Mouse (Mus musculus) CH12.LX (cell line): ENCODE measurements around the gene Adra1b.

Experiments
- CHD2 ChIP-seq: IDR thresholded peaks from 2 replicates; pipeline ENCODE4 v1.6.1; 2011; ENCODE audit warnings: low read length, improper control_type of control experiment
- CTCF ChIP-seq, 2 experiments: IDR thresholded peaks in 1 of 2; conservative IDR thresholded peaks in 1 of 2; 2 replicates each; pipeline ENCODE4 v1.5.1; 2011 to 2012; ENCODE audit warnings: low read depth in 2 of 2, low read length in 2 of 2, improper control_type of control experiment in 1 of 2, inconsistent platforms in 1 of 2, mild to moderate bottlenecking in 1 of 2, moderate library complexity in 1 of 2
- EP300 ChIP-seq: IDR thresholded peaks from 2 replicates; pipeline ENCODE4 v1.6.1; 2011; ENCODE audit warnings: low read length, improper control_type of control experiment
- JUN ChIP-seq: IDR thresholded peaks from 2 replicates; pipeline ENCODE4 v1.6.1; 2011; ENCODE audit warnings: low read depth, mild to moderate bottlenecking, low read length, improper control_type of control experiment, moderate library complexity; ENCODE audit not compliant: insufficient read depth
- JUND ChIP-seq: conservative IDR thresholded peaks from 2 replicates; pipeline ENCODE4 v1.6.1; 2011; ENCODE audit warnings: low read depth, low read length, improper control_type of control experiment
- KAT2A ChIP-seq: IDR thresholded peaks from 2 replicates; pipeline ENCODE4 v1.6.1; 2012; ENCODE audit warnings: low read length, improper control_type of control experiment, inconsistent platforms; ENCODE audit not compliant: insufficient replicate concordance
- MAFK ChIP-seq: IDR thresholded peaks from 2 replicates; pipeline ENCODE4 v1.6.1; 2011; ENCODE audit warnings: low read length, improper control_type of control experiment; ENCODE audit not compliant: insufficient replicate concordance
- MEF2A ChIP-seq: IDR thresholded peaks from 2 replicates; pipeline ENCODE4 v1.6.1; 2014; ENCODE audit warnings: low read depth, mild to moderate bottlenecking, inconsistent platforms, low read length, improper control_type of control experiment, borderline replicate concordance
- NELFE ChIP-seq: IDR thresholded peaks from 2 replicates; pipeline ENCODE4 v1.6.1; 2011; ENCODE audit warnings: low read depth, low read length, improper control_type of control experiment
- NRF1 ChIP-seq: IDR thresholded peaks from 2 replicates; pipeline ENCODE4 v1.6.1; 2014; ENCODE audit warnings: low read depth, mild to moderate bottlenecking, inconsistent platforms, low read length, improper control_type of control experiment, moderate library complexity
- POLR2A ChIP-seq: IDR thresholded peaks from 2 replicates; pipeline ENCODE4 v1.6.1; 2011; ENCODE audit warnings: low read depth, mild to moderate bottlenecking, improper control_type of control experiment, low read length
- USF2 ChIP-seq: conservative IDR thresholded peaks from 2 replicates; pipeline ENCODE4 v1.6.1; 2011; ENCODE audit warnings: low read depth, low read length, improper control_type of control experiment

DNA sequence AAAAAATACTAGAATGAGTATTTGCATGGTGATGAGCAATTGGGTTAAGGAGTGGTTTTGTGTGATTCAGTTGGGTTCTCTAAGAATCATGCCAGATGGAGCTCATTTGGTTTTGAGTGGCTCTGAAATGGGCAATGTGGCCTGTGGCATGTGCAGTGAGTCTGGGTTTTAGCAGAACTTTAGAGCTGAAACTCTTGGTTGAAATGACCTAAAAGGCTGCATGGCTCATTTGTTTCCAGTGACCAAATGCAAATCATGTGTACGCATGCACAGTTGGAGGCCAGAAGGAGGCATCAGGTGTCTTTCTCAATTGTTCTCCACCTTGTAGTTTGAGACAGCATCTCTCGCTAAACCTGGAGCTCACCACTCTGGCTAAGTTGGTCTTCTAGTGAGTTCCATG, 35.0 kb upstream of the Adra1b start:
- TF ChIP-seq POLR2A (no peak), CHD2 (no peak), USF2 (no peak), JUND (no peak), MEF2A (no peak), NELFE (no peak), EP300 (no peak), MAFK (no peak), NRF1 (no peak), KAT2A (no peak), JUN (no peak), CTCF (conservative IDR thresholded peaks at IDR 0.05 in 1 of 2, IDR thresholded peaks at IDR 0.05 in 1 of 2; ENCODE audit: low read depth in 2 of 2, low read length in 2 of 2) (no peak)
